Mouse (Mus musculus) heart, adult 2 months (tissue): ENCODE results near the gene Stxbp1. TPM values are rescaled to one million over a fixed set of nuclear protein-coding genes. Genes with fewer than 3 reads are reported as not detected.

Source experiments
- DNase-seq, 2 experiments: peaks; one replicate each; pipeline ENCODE4 v3.0.0; 2021
- H3K27ac ChIP-seq: fragments of 200-600 bp; 2 replicates; pipeline ENCODE4 v1.8.1; 2022
- H3K27me3 ChIP-seq: fragments of 200-500 bp; 2 replicates; pipeline ENCODE4 v1.6.1; 2012; ENCODE audit warnings: mild to moderate bottlenecking, low read length, inconsistent platforms, mixed read lengths; ENCODE audit not compliant: control insufficient read depth, insufficient read depth
- H3K36me3 ChIP-seq: fragments of 200-500 bp; 2 replicates; pipeline ENCODE4 v1.6.1; 2012; ENCODE audit warnings: low read length, inconsistent platforms; ENCODE audit not compliant: control insufficient read depth, insufficient read depth
- H3K4me1 ChIP-seq: fragments of 200-500 bp; 2 replicates; pipeline ENCODE4 v1.6.1; 2011; ENCODE audit warnings: low read length; ENCODE audit not compliant: control insufficient read depth, insufficient read depth
- H3K4me3 ChIP-seq: fragments of 200-600 bp; 2 replicates; pipeline ENCODE4 v1.8.1; 2022
- H3K79me2 ChIP-seq: fragments of 200-500 bp; replicated peaks from 2 replicates; pipeline ENCODE4 v1.6.1; 2012; ENCODE audit warnings: mild to moderate bottlenecking, inconsistent platforms, low read length, moderate library complexity, mixed read lengths; ENCODE audit not compliant: control insufficient read depth, insufficient read depth
- H3K9ac ChIP-seq: fragments of 200-500 bp; 2 replicates; pipeline ENCODE4 v1.6.1; 2012; ENCODE audit warnings: low read depth, mild to moderate bottlenecking, control low read depth, inconsistent platforms, low read length, mixed read lengths
- CTCF ChIP-seq: fragments of 200-600 bp; IDR thresholded peaks from 2 replicates; pipeline ENCODE4 v1.8.1; 2022; ENCODE audit warnings: antibody characterized with exemption, mild to moderate bottlenecking, moderate library complexity
- EP300 ChIP-seq: fragments of 200-500 bp; IDR thresholded peaks from 2 replicates; pipeline ENCODE4 v1.6.1; 2011; ENCODE audit warnings: low read depth, low read length, control low read depth; ENCODE audit not compliant: insufficient read depth
- POLR2A ChIP-seq: fragments of 200-500 bp; IDR thresholded peaks from 2 replicates; pipeline ENCODE4 v1.6.1; 2011; ENCODE audit warnings: mild to moderate bottlenecking, low read depth, low read length, control low read depth; ENCODE audit not compliant: insufficient read depth
- WGBS: fragments of 180-500 bp; shearing (Covaris S2); methylation state at CpG from one replicate; pipeline ENCODE4 v1.1.7; 2018; 5-methylcytosine and 5-hydroxymethylcytosine counted together
- intact Hi-C: fragments of 180-260 bp; cut with DNase I; formaldehyde crosslinking; loops from one replicate; pipeline ENCODE4 v1.15.1; 2025
- polyA plus RNA-seq: library from polyadenylated mRNA; depleted of rRNA; stranded (reverse); fragments of >200 nt; gene quantifications from 2 replicates; pipeline ENCODE4 v1.2.3, GENCODE M21; 2012
- total RNA-seq, 2 experiments: library from RNA; stranded (reverse); gene quantifications; 2 replicates each; pipeline ENCODE4 v1.2.3; 2021

The Stxbp1 gene
- total and polyA plus RNA-seq, 3 experiments, result 9.8 to 14.4 (median 11.4) TPM

DNA sequence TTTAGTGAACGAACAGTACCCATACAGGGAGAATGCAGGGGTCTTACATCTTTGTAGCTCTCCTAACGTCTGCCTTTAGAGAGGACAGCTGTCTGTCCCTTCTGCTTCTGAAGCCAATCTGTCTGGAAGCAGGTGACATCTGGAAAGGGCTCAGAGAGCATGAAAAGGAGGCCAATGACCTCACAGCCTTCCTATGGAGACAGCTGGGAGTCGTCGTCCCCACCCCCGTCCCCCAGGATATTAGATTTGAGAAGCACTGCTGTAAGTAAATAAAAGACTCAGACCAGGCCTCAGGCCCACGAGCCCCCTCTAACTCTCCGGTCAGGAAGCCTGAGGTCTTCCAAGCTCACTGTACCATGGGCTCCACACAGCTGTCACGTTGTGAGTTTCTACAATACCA, 22.9 kb downstream of the Stxbp1 start:
- no peak for TF ChIP-seq EP300
- no peak for TF ChIP-seq CTCF
- no peak for TF ChIP-seq POLR2A
- WGBS, result 65% methylated on average over 8 of the region's 8 CpGs
- H3K36me3 ChIP-seq, result no peaks in the 10 kb centered on the region
- no peaks in the 10 kb centered on the region for H3K27me3 ChIP-seq
- no peaks in the 10 kb centered on the region for H3K79me2 ChIP-seq
- intact Hi-C loops, result no loop called here
- no peak overlapping the region for H3K4me3 ChIP-seq
- no peak for DNase-seq
- H3K9ac ChIP-seq, result no peak overlapping the region
- H3K27ac ChIP-seq, result no peak overlapping the region
- H3K4me1 ChIP-seq, result peaks cover 4% of the 10 kb centered on the region; the same call in 1 of the 2 replicates

- no peak overlapping the region for H3K4me3 ChIP-seq
- no peak overlapping the region for H3K27ac ChIP-seq
- H3K4me1 ChIP-seq, result peaks cover 2% of the 10 kb centered on the region; the same call in 1 of the 2 replicates
- 81% methylated on average over 8 of the region's 8 CpGs for WGBS
- no peaks in the 10 kb centered on the region for H3K36me3 ChIP-seq
- intact Hi-C loops, result no loop called here
- no peak for DNase-seq
- H3K79me2 ChIP-seq, result no peaks in the 10 kb centered on the region
- no peaks in the 10 kb centered on the region for H3K27me3 ChIP-seq
- no peak overlapping the region for H3K9ac ChIP-seq
- TF ChIP-seq EP300 (no peak), POLR2A (no peak), CTCF (no peak)
Measured at GRCm38 (mm10) chr2:32823579-32824154, 23.4 kb downstream of the Stxbp1 start.

DNA sequence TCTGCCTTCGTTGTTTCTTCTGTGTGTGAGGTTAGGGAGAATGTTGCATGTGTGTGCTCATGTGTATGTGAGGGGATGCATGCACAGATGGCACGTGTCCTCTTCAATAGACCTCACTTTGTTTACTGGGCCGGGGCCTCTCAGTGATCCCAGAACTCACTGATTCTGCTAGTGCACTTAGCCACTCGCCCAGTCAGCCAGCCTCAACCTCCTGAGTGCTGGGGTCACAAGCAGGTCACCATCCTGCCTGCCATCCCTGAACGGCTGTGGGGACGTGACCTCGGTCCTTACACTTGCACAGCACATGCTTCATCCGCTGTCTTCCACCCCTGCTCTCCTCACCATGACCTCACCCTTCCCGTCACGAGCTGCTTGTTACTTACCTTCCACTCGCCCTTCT, 23.9 kb downstream of the Stxbp1 start:
- Histone ChIP-seq H3K4me3 (no peak overlapping the region), H3K4me1 (0 out of 2 replicates have a peak, but pooled peaks cover 2% of the 10 kb centered on the region), H3K79me2 (no peaks in the 10 kb centered on the region), H3K36me3 (no peaks in the 10 kb centered on the region), H3K27ac (no peak overlapping the region), H3K27me3 (no peaks in the 10 kb centered on the region), H3K9ac (no peak overlapping the region)
- 59% methylated on average over 11 of the region's 11 CpGs for WGBS
- intact Hi-C loops, result no loop called here
- no peak for DNase-seq
- TF ChIP-seq POLR2A (no peak), CTCF (no peak), EP300 (no peak)

DNA sequence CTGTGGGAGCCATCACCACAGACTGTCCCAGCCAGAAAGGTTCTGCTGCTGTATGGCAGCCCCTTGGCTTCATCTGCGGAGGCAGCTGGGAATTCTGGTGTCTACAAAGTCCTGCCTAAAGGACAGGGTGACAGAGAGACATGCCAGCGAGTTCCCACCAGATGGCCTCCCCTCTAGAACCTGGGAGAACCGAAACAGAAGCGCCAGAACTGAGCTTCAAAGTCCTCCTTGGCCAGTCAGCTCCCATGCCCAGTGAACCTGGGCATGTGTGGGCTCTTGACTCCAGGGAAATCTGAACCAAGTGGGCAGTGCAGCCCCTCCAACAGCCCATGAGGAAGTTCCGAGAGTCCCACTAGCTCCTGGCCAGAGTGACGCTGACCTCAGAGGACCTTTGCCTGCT, 24.4 kb downstream of the Stxbp1 start:
- intact Hi-C loops, result no loop called here
- no peak overlapping the region for H3K27ac ChIP-seq
- H3K36me3 ChIP-seq, result no peaks in the 10 kb centered on the region
- 80% methylated on average over 6 of the region's 6 CpGs for WGBS
- H3K79me2 ChIP-seq, result no peaks in the 10 kb centered on the region
- no peak overlapping the region for H3K4me3 ChIP-seq
- 0 out of 2 replicates have a peak, but pooled peaks cover 2% of the 10 kb centered on the region for H3K4me1 ChIP-seq
- no peak for DNase-seq
- TF ChIP-seq EP300 (no peak), CTCF (no peak), POLR2A (no peak)
- no peaks in the 10 kb centered on the region for H3K27me3 ChIP-seq
- H3K9ac ChIP-seq, result no peak overlapping the region

DNA sequence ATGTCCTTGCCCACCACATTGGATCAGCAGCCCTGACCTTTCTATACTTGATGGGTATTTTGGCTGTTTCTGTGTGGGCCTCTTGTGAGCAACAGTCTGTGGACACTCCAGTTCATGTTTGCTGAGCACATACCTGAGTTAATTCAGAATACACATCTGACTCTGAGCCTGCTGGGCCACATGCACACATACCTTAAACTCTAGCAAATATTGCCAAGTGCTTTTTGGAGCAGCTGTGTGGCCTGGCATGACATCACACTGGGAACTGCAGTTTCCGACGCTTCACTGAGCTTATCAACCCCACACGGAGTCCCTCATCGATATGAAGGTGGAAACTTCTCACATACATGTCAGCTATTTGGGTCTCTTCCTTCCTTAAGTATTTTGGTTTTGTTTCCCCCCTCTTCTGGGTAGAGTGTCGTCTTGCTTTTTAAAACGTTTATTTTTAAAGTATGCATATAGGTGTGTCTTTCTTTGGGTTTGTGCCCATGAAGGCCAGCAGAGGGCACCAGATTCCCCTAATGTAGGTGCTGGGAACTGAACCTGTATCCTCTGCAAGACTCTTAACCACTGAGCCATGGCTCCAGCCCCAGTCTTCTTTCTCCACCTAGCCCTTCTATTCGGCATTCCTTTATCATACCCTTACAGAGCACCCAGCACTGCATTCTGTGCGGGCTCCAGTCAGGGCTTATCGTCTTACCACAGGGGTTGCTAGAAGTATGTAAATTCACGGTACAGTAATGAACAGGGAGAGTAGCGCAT, 25.8 kb downstream of the Stxbp1 start:
- no peak overlapping the region for H3K27ac ChIP-seq
- TF ChIP-seq EP300 (no peak), CTCF (peak; percentile 77), POLR2A (no peak)
- H3K4me3 ChIP-seq, result no peak overlapping the region
- 0 out of 2 replicates have a peak, but pooled peaks cover 2% of the 10 kb centered on the region for H3K4me1 ChIP-seq
- WGBS, result 65% methylated on average over 11 of the region's 11 CpGs
- no peaks in the 10 kb centered on the region for H3K36me3 ChIP-seq
- no peak overlapping the region for H3K9ac ChIP-seq
- DNase-seq, result peak; percentile 28 to 55
- no peaks in the 10 kb centered on the region for H3K79me2 ChIP-seq
- intact Hi-C loops, result loop anchor here (1.0 kb wide), 1 partner anchor 32 kb away; no protein-coding TSS in a partner anchor
- no peaks in the 10 kb centered on the region for H3K27me3 ChIP-seq

GRCm38 (mm10) chr2:32818208-32818607, 28.8 kb downstream of the Stxbp1 start:
- intact Hi-C loops, result no loop called here
- TF ChIP-seq POLR2A (no peak), EP300 (no peak), CTCF (no peak)
- WGBS, result 95% methylated on average over 5 of the region's 5 CpGs
- Histone ChIP-seq H3K9ac (no peak overlapping the region), H3K79me2 (no peaks in the 10 kb centered on the region), H3K36me3 (no peaks in the 10 kb centered on the region), H3K27ac (no peak overlapping the region), H3K27me3 (no peaks in the 10 kb centered on the region), H3K4me1 (0 out of 2 replicates have a peak, but pooled peaks cover 2% of the 10 kb centered on the region), H3K4me3 (no peak overlapping the region)
- no peak for DNase-seq
